Mouse (Mus musculus) cerebellum, adult 9-11 months (tissue): ENCODE measurements at regions not wholly inside any gene's neighbourhood (a gene's known extent, or its start where the extent isn't known, plus 50 kb on each side); places are given as distances from the start of the nearest gene placed in this dataset.
"Not testable (repeated sequence)": the region's sequence is repeated elsewhere in the genome, so short reads cannot be mapped to it uniquely, and the experiment has no call there.

Experiments used
- DNase-seq: peaks from one replicate; pipeline ENCODE4 v3.0.0; 2022

DNA sequence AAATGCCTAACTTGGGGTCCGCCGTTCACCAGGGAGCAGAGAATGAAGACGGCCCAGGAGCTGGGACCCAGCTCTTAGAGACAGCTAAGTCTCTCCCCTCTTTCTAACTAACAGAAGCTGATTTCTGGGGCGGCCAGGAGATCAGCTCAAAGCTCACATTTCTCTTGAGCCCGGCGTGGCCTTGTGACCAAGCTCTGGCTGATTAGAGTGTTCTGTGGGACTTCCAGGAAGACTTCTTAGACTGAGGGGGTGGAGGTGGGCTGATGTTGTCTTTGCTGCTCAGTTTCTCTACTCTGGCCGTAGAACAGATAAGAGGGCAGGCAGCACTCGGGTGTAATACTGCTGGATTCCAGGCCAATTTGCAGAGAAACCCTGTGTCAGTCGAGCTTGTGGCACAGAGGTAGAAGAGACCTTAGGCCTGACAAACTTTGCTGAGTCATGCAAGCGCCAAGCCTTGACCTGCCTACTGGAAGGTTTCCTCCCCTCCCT, 96.5 kb upstream of the Map3k1 start:
- peak; percentile 15 for DNase-seq

GRCm38 (mm10) chr13:111911071-111911470, 102.3 kb upstream of the Map3k1 start:
- DNase-seq: no peak

- DNase-seq: no peak
Observed at GRCm38 (mm10) chr13:111911661-111912312, 103.0 kb upstream of the Map3k1 start.

GRCm38 (mm10) chr13:111914348-111914913, 105.6 kb upstream of the Map3k1 start:
- no peak for DNase-seq

DNA sequence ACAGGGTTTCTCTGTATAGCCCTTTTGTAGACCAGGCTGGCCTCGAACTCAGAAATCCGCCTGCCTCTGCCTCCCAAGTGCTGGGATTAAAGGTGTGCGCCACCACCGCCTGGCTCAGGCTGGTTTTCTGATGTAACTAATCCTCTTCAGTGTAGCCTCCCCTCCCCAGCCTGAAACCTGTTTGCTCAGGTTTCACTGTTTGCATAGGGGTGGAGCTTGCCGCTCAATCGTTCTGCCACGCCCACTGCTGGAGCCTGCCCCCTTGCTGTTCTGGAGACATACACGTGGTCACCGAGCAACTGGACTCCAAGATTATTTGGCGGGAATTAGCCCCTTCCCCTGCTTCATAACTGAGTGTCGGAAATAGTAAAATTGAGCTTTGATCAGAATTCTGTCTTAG, 110.6 kb upstream of the Map3k1 start:
- not testable (repeated sequence) for DNase-seq

- no peak for DNase-seq
Observed at GRCm38 (mm10) chr13:111920534-111920933, 111.7 kb upstream of the Map3k1 start.

DNA sequence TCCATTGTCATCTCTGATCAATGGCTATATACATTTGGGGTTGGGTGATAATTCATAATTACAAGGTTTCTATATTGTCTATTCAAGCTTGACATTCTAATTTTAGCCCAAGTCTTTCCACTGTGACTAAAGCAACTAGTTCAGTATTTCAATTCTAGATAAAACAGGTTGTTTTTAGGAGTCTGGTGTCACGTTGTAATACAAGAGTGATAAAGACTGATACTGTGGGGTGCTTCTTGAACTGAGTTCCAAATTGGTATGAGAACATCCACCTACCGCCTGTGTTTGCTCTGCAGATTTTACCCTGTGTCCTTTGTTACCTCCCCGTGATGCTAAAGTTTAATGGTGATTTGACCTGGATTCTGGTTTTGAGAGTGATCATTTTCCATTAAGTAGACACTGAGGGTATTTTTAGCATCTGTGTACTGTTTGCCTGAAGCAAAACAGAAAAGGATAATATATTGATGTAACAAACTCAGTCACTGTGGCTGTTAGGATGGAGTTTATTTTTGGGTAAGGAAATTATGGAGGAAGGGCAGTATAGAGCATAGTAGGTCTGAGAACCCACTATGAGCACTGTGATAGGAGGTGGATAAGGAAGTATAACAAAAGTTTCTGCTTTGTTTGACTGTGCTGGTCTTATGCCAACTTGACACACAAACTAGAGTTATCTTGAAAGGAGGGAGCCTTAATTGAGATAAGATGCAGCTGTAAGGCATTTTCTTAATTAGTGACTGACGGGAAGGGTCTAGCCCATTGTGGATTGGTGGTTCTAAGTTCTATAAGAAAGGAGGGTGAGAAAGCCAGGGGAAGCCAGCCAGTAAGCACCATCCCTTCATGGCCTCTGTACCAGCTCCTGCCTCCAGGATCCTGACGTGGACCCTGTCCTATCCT, 112.6 kb upstream of the Map3k1 start:
- DNase-seq: no peak

DNA sequence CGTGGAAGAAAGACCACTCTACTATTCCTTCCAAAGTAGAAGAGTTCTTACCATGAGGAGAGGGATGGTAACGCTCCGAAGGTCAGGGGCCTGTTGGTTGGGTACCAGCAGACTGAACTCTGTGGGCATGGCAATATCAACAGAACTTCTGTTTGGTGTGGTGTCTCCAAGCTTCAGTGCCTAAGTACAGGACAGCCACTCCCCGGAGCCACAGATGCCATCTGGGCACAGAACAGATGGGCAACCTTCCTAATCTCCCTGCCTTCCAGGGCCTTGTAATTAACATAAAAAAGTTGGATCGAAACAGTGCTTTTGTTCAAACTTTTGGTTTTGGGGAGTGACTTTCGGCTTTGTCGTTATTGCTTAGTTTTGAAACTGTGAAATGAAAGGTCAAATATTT, 116.6 kb upstream of the Map3k1 start:
- DNase-seq: peak; percentile 49

GRCm38 (mm10) chr13:111926801-111927200, 118.0 kb upstream of the Map3k1 start:
- peak; percentile 55 for DNase-seq

DNA sequence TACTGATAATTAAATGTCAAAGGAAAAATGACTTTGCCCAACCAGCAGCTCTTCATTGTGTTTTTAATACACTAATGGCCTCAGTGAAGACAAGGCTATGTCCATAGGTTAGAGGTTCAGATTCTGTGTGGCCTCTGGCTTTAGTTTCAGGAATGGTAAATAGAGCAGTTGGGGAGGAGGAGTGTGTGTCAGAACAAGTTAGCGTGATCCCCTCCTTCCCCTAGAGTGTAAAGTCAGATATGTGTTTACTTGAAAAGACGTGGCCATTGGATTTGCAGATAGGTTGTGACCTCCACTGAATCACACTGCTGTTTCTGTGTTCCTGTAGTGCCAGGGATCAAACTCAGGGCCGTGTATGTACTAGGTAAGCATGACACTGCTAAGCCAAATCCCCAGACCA, 118.7 kb upstream of the Map3k1 start:
- no peak for DNase-seq

DNA sequence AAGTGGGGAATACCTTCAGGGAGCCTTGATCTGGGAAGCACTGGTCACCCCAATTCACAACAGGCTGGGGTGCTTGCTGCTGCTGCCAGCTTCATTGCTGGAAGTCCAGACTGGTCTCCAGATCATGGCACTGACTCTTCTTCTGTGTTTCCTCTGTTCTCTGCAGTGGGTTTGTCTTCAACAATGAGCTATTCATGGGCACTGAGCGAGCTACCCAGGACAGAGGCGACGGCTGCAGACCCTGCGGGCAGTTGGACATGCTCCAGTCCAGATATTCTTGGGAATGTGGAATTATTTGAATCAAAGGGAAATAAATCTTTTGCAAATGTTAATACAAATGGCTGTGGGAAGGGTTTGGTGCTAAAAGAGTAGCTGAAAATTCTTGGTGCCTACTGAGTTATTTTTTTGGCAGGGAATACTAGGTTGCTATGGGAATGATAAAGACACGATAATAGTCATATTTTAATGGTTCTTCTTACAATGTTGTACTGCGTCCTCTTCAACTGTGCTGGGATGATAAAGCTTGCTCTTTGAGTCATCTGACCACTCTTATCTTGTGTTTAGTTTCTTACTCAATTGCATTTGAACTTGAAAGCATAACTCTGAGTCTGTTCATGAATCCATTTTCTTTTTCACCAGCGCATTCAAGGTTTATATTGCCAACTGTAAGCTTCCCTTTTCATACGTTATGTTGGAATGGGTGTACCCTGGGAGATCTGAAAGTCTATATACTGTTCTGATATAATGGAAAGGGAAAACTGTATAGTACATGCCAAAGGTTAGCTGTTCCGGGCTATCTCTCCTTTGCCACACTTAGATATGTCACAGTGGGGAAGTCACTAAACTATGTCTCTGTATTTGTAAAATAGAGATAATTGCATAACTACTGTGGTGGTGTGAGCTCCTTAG, 120.1 kb upstream of the Map3k1 start:
- no peak for DNase-seq

DNA sequence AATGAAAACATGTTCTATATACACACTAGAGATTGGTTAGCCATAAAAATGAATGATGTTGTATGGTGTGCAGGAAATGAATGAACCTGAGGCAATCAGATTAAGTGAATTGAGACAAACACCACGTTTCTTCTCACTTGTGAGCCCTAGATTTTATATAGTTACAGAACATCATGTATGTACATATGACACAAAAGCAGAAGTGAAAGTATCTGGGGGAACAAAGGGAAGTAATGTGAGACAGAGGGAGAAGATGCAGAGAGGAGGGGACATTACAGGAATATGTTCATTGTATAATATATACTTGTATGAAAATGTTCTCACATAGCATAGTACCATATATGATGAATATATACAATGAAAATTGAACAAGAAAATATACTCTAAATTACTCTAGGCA, 121.1 kb upstream of the Map3k1 start:
- DNase-seq: no peak

- no peak for DNase-seq
Observed at GRCm38 (mm10) chr13:111932464-111932863, 123.7 kb upstream of the Map3k1 start.

- DNase-seq: no peak
Observed at GRCm38 (mm10) chr13:111933526-111934240, 124.9 kb upstream of the Map3k1 start.

GRCm38 (mm10) chr13:111935721-111936080, 126.9 kb upstream of the Map3k1 start:
- DNase-seq: no peak

DNA sequence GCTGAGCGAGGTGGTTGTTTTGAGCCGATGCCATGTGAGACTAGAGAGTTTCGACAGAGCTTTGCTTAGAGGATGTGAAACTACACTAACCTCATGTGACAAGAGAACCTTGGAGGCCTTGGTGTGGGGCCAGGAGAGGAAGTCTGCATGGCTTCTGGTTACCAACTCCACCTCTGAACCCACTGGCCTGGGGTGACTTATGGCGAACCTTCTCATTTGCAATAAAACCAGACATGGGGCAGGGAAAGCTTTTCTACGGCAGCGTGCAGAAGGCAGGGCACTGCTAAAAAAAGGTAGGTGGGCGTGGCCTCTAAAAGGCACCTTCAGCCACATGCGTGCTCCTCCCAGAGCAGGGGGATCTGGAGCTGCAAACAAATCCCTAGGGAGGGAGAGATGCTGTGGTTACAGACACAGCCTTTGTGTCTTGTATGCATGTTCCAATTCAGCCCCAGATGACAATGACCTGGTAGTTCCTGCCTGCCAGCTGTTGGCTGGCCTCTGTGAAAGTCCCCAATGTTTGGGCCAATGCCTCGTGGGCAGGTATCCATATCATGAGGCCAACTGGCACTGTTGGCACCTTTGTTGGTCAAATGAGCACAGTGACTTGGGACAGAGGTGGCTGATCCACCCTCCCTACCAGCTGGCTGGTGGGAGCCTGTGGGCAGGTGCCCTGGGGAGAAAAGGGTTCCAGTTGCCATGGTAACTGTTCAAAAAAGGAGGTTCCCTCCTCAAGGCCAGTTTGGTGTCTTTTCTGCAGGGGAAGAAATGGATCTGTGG, 127.5 kb upstream of the Map3k1 start:
- peak; percentile 7 for DNase-seq

DNA sequence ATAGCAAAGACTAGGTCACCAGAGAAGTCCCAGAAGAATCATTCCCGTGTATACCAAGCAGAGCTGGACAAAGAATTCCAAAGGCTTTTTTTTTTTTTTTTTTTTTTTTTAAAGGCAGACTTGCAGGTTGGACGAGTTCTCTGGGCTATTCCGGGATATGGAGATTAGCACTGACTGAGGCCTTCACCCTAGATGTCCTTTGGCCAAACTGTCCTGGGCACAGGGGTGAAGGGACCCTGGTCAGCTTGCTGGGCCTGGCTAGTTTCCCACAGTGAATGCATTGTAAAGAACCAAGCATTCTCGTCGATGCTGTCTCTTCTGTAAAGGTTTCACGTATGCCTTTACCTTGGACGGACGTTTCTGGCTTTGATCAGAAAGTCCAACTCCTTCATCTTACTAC, 128.2 kb upstream of the Map3k1 start:
- no peak for DNase-seq

DNA sequence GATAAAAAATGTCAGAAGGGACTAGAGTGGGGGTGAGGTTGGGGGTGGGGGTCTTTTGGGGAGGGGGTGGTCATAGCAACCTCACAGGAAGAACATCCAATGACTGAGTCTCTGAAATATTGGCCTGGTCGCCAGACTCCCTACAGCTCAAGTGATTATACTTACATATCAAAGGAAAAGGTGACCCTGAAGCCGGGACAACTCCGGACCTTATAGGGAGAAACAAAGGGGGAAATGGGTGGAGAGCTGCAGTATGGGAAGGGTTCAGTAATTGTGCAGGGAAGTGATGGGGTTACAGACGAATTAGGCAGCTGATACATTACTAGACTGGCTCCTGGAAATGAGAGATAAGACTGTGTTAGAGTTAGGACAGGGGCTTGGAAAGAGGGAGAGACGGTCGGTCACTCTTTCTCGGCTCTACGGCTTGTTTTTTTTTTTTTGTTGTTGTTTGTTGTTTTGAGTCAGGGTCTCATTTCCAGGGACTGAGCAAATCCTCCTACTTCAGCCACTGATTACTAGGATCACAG, 130.2 kb upstream of the Map3k1 start:
- no peak for DNase-seq

GRCm38 (mm10) chr13:111939534-111940115, 130.8 kb upstream of the Map3k1 start:
- no peak for DNase-seq

GRCm38 (mm10) chr13:111940275-111940674, 131.5 kb upstream of the Map3k1 start:
- no peak for DNase-seq
